9 mouse cellular contexts compared by ENCODE assay signal in the genomic region with DNA sequence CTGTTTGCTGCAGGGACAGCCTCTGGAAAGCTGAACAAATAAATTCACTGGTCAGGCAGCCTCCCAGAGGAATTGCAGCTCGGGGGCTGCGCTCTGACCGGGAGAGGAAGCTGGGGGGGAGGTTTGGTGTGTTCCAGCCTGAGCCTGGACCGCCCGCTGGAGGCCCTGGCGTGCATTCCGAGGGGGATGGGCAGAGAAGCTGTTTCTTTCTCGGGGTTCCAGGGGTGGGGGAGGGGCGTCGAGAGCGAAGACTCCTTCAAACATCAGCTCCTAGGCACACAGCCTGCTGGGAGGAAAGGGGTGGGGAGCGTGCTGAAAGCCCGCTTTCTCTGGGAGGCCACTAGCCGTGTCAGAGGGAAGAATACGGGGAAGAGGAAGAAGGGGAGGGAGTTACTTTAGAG. TPM values are rescaled to one million over a fixed set of nuclear protein-coding genes. Genes with fewer than 3 reads are reported as not detected.
DNase-seq lines count a peak whose midpoint lies in the region; ATAC-seq and TF ChIP-seq lines count a peak whose summit lies in the region.
"Had no signal": no experiment of that assay in that cellular context is flagged by ENCODE, and none has a peak within 500 bp of the region (broad histone marks: within the 10 kb centered on the region; RNA-seq: fewer than 3 reads in every experiment).

No protein-coding gene starts in this region.

- intact Hi-C loops in gastrocnemius, postnatal 14 days (cut with DNase I; ENCODE audit: low total_unique reads), result no loop called here
- intact Hi-C loops in left cerebral cortex, postnatal 25 days (cut with DNase I), result loop anchor here (5.0 kb wide), 1 partner anchor 261 kb away; no protein-coding TSS in a partner anchor

- H3K27me3 ChIP-seq in intestine, embryonic 15.5 days (replicated peaks), result no peaks in the 10 kb centered on the region
- H3K27me3 ChIP-seq in thymus, adult 2 months (ENCODE audit: control insufficient read depth, insufficient read depth, low read length), result peaks cover 7% of the 10 kb centered on the region

- H3K4me2 ChIP-seq in intestine, embryonic 15.5 days (replicated peaks), result peak overlapping the region; percentile 79

- no peak for TF ChIP-seq CTCF in thymus, adult 2 months (IDR thresholded peaks at IDR 0.05; ENCODE audit: borderline replicate concordance, control insufficient read depth, extremely low read depth, insufficient read depth, low read length, poor library complexity)

- ATAC-seq in intestine, embryonic 15.5 days, result peak; percentile 67

- no peaks in the 10 kb centered on the region for H3K9me3 ChIP-seq in intestine, embryonic 15.5 days

- 6% methylated on average over 15 of the region's 15 CpGs for WGBS in intestine, embryonic 15.5 days
- 68% methylated on average over 15 of the region's 15 CpGs for WGBS in thymus, adult 2 months

- H3K27ac ChIP-seq in intestine, embryonic 15.5 days, result peak overlapping the region; percentile 95
- no peak overlapping the region for H3K27ac ChIP-seq in thymus, adult 2 months (ENCODE audit: control insufficient read depth, insufficient read depth, low read length)

- peak; percentile 83 for DNase-seq in adrenal gland, postnatal 14 days
- peak; percentile 98 for DNase-seq in embryo, embryonic 10.5 days (ENCODE audit: low spot score)
- peak; percentile 90 for DNase-seq in gastrocnemius, postnatal 14 days
- peak; percentile 67 to 79 for DNase-seq in left cerebral cortex, postnatal 25 days (ENCODE audit: low spot score in 2 of 2)
- DNase-seq in mesoderm, embryonic 11.5 days (ENCODE audit: low read depth, low spot score), result peak; percentile 96
- peak; percentile 46 for DNase-seq in skeletal muscle tissue, adult 2 months (ENCODE audit: low read depth, low spot score)
- DNase-seq in thymus, adult 2 months, result no peak

- no peaks in the 10 kb centered on the region for H3K36me3 ChIP-seq in intestine, embryonic 15.5 days
- H3K36me3 ChIP-seq in thymus, adult 2 months (ENCODE audit: control insufficient read depth, insufficient read depth, low read length), result no peaks in the 10 kb centered on the region

- H3K4me1 ChIP-seq in intestine, embryonic 15.5 days (replicated peaks), result peaks cover 27% of the 10 kb centered on the region
- H3K4me1 ChIP-seq in thymus, adult 2 months (replicated peaks; ENCODE audit: control insufficient read depth, insufficient read depth, low read length), result peaks cover 13% of the 10 kb centered on the region

- peak overlapping the region; percentile 19 for H3K4me3 ChIP-seq in intestine, embryonic 15.5 days (replicated peaks)
- H3K4me3 ChIP-seq in thymus, adult 2 months (ENCODE audit: control insufficient read depth, insufficient read depth, low read length), result no peak overlapping the region

- peak overlapping the region; percentile 29 for H3K9ac ChIP-seq in intestine, embryonic 15.5 days

- no peak for TF ChIP-seq POLR2A in thymus, adult 2 months (IDR thresholded peaks at IDR 0.05; ENCODE audit: control insufficient read depth, extremely low read depth, insufficient read depth, low read length, poor library complexity)

RNA-seq across cellular contexts. Expression of gene Zcchc3, which starts 3.9 kb away (rescaled TPM):
- total RNA-seq in adrenal gland, postnatal 14 days (2021), result 8.3 and 9.9 TPM in 2 replicates
- 1 to 10 TPM; 2.7 to 3.2 TPM for total RNA-seq in gastrocnemius, postnatal 14 days (2021)
- polyA plus RNA-seq in intestine, embryonic 15.5 days (2015; fragmentation: Nextera tagmentation; extraction: Ambion mirVana), result 34.4 and 40.8 TPM in 2 replicates
- 1 to 10 TPM; 9.5 to 9.9 TPM for total RNA-seq in left cerebral cortex, postnatal 25 days (2021)
- polyA plus RNA-seq in thymus, adult 2 months (2012; rRNA removed), result 1.7 and 2.0 TPM in 2 replicates

RNA-seq across cellular contexts. Expression of gene 6820408C15Rik, which starts 4.4 kb away (rescaled TPM):
- 0.37 and 0.38 TPM in 2 replicates for total RNA-seq in adrenal gland, postnatal 14 days (2021)
- total RNA-seq in gastrocnemius, postnatal 14 days (2021), result not detected
- 0.42 and 0.49 TPM in 2 replicates for polyA plus RNA-seq in intestine, embryonic 15.5 days (2015; fragmentation: Nextera tagmentation; extraction: Ambion mirVana)
- 1 to 10 TPM; 2.1 to 2.2 TPM for total RNA-seq in left cerebral cortex, postnatal 25 days (2021)
- polyA plus RNA-seq in thymus, adult 2 months (2012; rRNA removed), result 0.36 and 0.50 TPM in 2 replicates

RNA-seq across cellular contexts. Expression of gene Sox12, which starts 13.1 kb away (rescaled TPM):
- 14.7 and 16.0 TPM in 2 replicates for total RNA-seq in adrenal gland, postnatal 14 days (2021)
- total RNA-seq in gastrocnemius, postnatal 14 days (2021), result 1 to 10 TPM; 2.9 to 4.3 TPM
- 5.4 and 5.9 TPM in 2 replicates for polyA plus RNA-seq in intestine, embryonic 15.5 days (2015; fragmentation: Nextera tagmentation; extraction: Ambion mirVana)
- 10 to 100 TPM; 14.0 to 15.6 TPM for total RNA-seq in left cerebral cortex, postnatal 25 days (2021)
- polyA plus RNA-seq in thymus, adult 2 months (2012; rRNA removed), result 3.8 and 4.5 TPM in 2 replicates

RNA-seq across cellular contexts. Expression of gene Nrsn2, which starts 34.5 kb away (rescaled TPM):
- 2.8 and 3.0 TPM in 2 replicates for total RNA-seq in adrenal gland, postnatal 14 days (2021)
- total RNA-seq in gastrocnemius, postnatal 14 days (2021), result not detected
- polyA plus RNA-seq in intestine, embryonic 15.5 days (2015; fragmentation: Nextera tagmentation; extraction: Ambion mirVana), result 1.8 and 2.1 TPM in 2 replicates
- 10 to 100 TPM; 73.5 to 90.0 TPM for total RNA-seq in left cerebral cortex, postnatal 25 days (2021)
- polyA plus RNA-seq in thymus, adult 2 months (2012; rRNA removed), result 0.07 TPM in 1 of 2 replicates, not detected in the other

RNA-seq across cellular contexts. Expression of gene Defb23, which starts 53.4 kb away (rescaled TPM):
- not detected in 2 replicates for total RNA-seq in adrenal gland, postnatal 14 days (2021)
- not detected for total RNA-seq in gastrocnemius, postnatal 14 days (2021)
- not detected in 2 replicates for polyA plus RNA-seq in intestine, embryonic 15.5 days (2015; fragmentation: Nextera tagmentation; extraction: Ambion mirVana)
- not detected for total RNA-seq in left cerebral cortex, postnatal 25 days (2021)
- not detected in 2 replicates for polyA plus RNA-seq in thymus, adult 2 months (2012; rRNA removed)
- total RNA-seq: adrenal gland, postnatal 4 days had no signal
